Mouse (Mus musculus) forebrain, embryonic 16.5 days (tissue): ENCODE measurements around the gene Gtf2f1. TPM values are rescaled to one million over a fixed set of nuclear protein-coding genes. Genes with fewer than 3 reads are reported as not detected.

ENCODE experiments used
- ATAC-seq: fragments of 200-750 bp; cut with Nextera tagmentation; 2 replicates; pipeline ENCODE4 v1.8.0; 2017; ENCODE audit warnings: mild to moderate bottlenecking, moderate library complexity
- H3K27ac ChIP-seq: fragments of 300-500 bp; sonication (generic); 2 replicates; pipeline ENCODE4 v1.5.1; 2014; ENCODE audit warnings: low read length, control low read depth
- H3K27me3 ChIP-seq: fragments of 300-500 bp; sonication (generic); replicated peaks from 2 replicates; pipeline ENCODE4 v1.6.1; 2014; ENCODE audit warnings: low read length; ENCODE audit not compliant: control insufficient read depth, insufficient read depth
- H3K36me3 ChIP-seq: fragments of 300-500 bp; sonication (generic); 2 replicates; pipeline ENCODE4 v1.6.1; 2014; ENCODE audit not compliant: control insufficient read depth, insufficient read depth
- H3K4me1 ChIP-seq: fragments of 300-500 bp; sonication (generic); replicated peaks from 2 replicates; pipeline ENCODE4 v1.6.1; 2014; ENCODE audit warnings: low read length; ENCODE audit not compliant: control insufficient read depth, insufficient read depth
- H3K4me2 ChIP-seq: fragments of 300-500 bp; sonication (generic); 2 replicates; pipeline ENCODE4 v1.6.1; 2014; ENCODE audit warnings: mild to moderate bottlenecking, low read length, control low read depth
- H3K4me3 ChIP-seq: fragments of 300-500 bp; sonication (generic); replicated peaks from 2 replicates; pipeline ENCODE4 v1.5.1; 2014; ENCODE audit warnings: mild to moderate bottlenecking, low read length, control low read depth
- H3K9ac ChIP-seq: fragments of 300-500 bp; sonication (generic); replicated peaks from 2 replicates; pipeline ENCODE4 v1.6.1; 2014; ENCODE audit warnings: low read depth, low read length, control low read depth
- H3K9me3 ChIP-seq: fragments of 300-500 bp; sonication (generic); 2 replicates; pipeline ENCODE4 v1.6.1; 2016; ENCODE audit warnings: low read length; ENCODE audit not compliant: control insufficient read depth
- WGBS: fragments of 180-500 bp; shearing (Covaris S2); extraction: QIAGEN DNeasy Blood & Tissue Kit; methylation state at CpG from one replicate; pipeline ENCODE4 v1.1.7; 2014; 5-methylcytosine and 5-hydroxymethylcytosine counted together
- polyA plus RNA-seq: library from polyadenylated mRNA; unstranded; fragments of >200 nt; fragmentation: Nextera tagmentation; extraction: Ambion mirVana; gene quantifications from 2 replicates; pipeline ENCODE4 v1.2.1, GENCODE M21; 2015

Gene Gtf2f1
- polyA plus RNA-seq, 1 experiment from 2014 or later = 84.3 TPM

DNA sequence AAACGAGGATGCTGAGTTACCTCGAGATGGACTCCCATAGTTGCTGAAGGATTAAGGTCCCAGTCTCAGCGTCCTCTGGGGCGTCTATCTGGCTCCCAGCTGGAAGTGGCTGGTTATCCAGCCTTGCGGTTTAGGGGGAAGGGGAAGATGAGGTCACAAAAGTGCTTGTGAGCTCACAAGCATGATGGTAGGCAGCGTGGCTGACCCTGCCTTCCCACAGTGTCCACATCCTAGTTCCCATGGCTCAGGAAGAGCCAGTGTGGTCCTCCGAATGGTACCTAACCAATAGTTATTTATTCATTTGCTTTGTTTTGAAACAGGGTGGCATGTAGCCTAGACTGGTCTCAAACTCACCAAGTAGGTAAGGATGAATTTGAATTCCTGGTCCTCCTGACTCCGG, 30.5 kb upstream of the Gtf2f1 start, which contains the start of gene Slc25a41:
Gene Slc25a41, minus strand, starts transcription at position 101 of the 400 bp plus-strand sequence.
- Histone ChIP-seq H3K9ac (no peak within 1 kb of the TSS), H3K4me2 (no peak within 1 kb of the TSS), H3K4me3 (no peak within 1 kb of the TSS), H3K36me3 (peaks cover 7% of the 10 kb centered on the region; the same call in 1 of the 2 replicates), H3K4me1 (no peaks in the 10 kb centered on the region), H3K27me3 (no peaks in the 10 kb centered on the region), H3K9me3 (no peaks in the 10 kb centered on the region), H3K27ac (no peak within 1 kb of the TSS)
- no peak for ATAC-seq
- WGBS = 76% methylated on average over 8 of the region's 8 CpGs

DNA sequence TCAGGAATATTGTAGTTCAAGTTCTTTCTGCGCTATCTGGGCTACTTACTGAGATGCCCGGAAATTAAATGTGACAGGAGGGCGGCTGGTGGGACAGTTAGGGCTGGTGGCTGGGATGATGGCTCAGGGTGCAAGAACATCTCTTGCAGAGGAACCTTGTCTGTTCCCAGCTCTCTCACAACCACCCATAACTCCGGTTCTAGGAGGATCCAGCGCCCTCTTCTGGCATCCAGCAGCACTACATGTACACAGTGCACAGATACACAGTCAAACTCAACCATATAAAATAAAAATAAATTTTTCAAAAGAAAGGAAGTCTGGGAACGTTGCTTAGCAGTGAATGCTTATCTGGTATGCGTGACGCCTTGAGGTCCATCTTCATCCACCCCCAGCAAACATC, 27.9 kb upstream of the Gtf2f1 start:
- H3K36me3 ChIP-seq = no peaks in the 10 kb centered on the region
- no peaks in the 10 kb centered on the region for H3K9me3 ChIP-seq
- no peaks in the 10 kb centered on the region for H3K4me1 ChIP-seq
- no peak overlapping the region for H3K4me2 ChIP-seq
- no peak overlapping the region for H3K4me3 ChIP-seq
- 40% methylated on average over 8 of the region's 8 CpGs for WGBS
- ATAC-seq = no peak
- H3K27ac ChIP-seq = no peak overlapping the region
- no peak overlapping the region for H3K9ac ChIP-seq
- H3K27me3 ChIP-seq = no peaks in the 10 kb centered on the region

DNA sequence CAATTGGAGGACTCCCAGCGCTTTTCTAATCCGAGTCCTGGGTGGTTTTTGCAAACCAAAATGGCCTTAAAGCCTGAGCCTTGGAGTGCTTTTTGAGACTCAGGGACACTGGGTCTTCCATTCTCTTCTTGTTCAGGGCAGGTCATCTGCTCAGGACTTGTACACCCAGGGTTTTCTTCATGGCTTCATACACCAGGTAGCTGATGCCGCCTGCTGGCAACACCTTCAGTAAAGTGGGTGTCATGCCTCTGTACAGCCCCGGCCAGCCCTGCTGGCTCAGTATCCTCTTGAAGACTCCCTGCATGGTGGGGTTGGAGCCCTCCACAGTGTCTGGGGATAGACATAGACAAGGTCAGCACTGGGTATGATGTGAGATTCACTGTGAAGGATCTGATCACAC, 21.8 kb upstream of the Gtf2f1 start:
- peaks cover 16% of the 10 kb centered on the region for H3K4me1 ChIP-seq
- no peaks in the 10 kb centered on the region for H3K36me3 ChIP-seq
- H3K4me2 ChIP-seq = no peak overlapping the region
- no peak for ATAC-seq
- WGBS = 85% methylated on average over 4 of the region's 4 CpGs
- no peaks in the 10 kb centered on the region for H3K9me3 ChIP-seq
- H3K27me3 ChIP-seq = no peaks in the 10 kb centered on the region
- no peak overlapping the region for H3K27ac ChIP-seq
- H3K9ac ChIP-seq = no peak overlapping the region
- no peak overlapping the region for H3K4me3 ChIP-seq

DNA sequence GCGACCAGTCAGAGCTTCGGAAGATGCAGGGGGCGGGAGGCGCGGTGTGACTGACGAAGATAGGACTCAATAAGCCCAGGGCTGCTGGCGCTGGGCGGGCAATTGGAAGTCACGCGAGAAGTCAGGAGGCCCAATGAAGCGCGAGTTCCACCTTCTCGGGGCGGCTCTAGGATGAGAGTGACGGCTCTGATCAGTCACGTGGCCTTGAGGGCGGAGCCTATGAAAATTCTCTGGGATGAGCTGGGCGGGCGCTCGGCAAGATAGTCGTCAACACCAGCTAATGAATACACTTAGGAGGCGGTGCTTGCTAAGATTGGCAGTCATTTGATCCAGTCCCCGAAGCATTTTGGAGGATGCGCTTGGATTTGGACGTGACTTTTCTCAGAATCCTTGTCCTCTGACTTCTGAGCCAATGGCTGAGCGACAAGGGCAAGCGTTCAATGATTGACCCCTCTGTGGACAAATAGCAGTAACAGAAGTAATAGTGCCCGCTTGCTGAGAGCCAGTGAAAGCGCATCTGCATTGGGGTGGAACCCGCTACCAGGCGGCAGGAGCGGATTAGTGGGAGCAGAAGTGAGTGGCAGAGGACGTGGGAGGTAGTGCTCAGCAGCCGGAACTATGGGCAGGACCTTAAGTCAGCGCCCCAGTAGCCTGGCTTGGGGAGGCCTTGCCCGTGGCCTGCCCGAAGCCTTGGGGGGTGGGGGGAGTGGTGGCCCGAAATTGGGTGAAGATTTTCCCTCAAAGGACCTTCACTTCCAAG, 20.8 kb upstream of the Gtf2f1 start:
- ATAC-seq = peak; percentile 95
- Histone ChIP-seq H3K27ac (peak overlapping the region; percentile 82), H3K27me3 (no peaks in the 10 kb centered on the region), H3K4me1 (peaks cover 16% of the 10 kb centered on the region), H3K4me3 (peak overlapping the region; percentile 76), H3K9me3 (no peaks in the 10 kb centered on the region), H3K36me3 (peaks cover 3% of the 10 kb centered on the region; the same call in 1 of the 2 replicates), H3K4me2 (peak overlapping the region; percentile 61), H3K9ac (peak overlapping the region; percentile 43; the same call in 1 of the 2 replicates)
- WGBS = under 1% methylated on average over 36 of the region's 38 CpGs

DNA sequence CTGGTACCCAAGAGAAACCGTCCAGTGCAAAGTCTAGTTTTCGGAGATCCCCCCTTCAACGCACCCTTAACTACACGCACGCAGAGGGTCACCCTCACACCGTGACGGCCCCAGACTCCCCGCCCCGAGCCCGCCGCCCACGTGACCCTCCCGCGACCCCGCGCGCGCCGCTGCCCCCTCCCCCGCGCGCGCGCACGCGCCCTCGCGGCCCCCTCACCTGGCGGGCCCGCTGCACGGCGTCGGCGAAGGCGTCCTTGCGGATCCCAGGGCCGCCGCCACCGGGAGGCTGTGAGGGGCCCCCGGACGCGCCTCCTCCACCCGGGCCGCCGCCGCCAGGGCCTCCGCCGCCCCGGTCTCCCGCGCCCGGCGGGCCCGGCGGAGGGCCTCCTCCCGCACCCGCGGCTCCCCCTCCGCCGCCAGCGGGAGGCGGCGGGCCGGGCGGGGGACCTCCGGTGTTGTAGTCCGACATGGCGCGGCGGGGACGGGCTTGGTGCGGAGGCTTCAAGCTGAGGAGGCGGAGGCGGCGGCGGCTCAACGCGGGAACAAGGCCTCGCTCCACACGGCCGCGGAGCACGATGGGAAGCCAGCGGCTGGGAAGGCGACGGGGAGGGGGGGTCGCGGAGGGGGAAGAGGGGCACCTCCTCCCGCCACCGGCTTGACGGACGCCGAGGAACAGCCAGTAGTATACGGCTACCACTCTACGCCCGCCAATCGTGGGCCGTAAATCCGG, 20.0 kb upstream of the Gtf2f1 start, which contains the start of gene Khsrp:
Gene Khsrp, minus strand, starts transcription at position 592 of the 730 bp plus-strand sequence.
- H3K4me3 ChIP-seq = peak within 1 kb of the TSS; percentile 76
- no peaks in the 10 kb centered on the region for H3K27me3 ChIP-seq
- WGBS = 1% methylated on average over 67 of the region's 99 CpGs
- H3K27ac ChIP-seq = peak within 1 kb of the TSS; percentile 92
- H3K4me2 ChIP-seq = peak within 1 kb of the TSS; percentile 62
- peaks cover 16% of the 10 kb centered on the region for H3K4me1 ChIP-seq
- no peaks in the 10 kb centered on the region for H3K9me3 ChIP-seq
- H3K36me3 ChIP-seq = peaks cover 3% of the 10 kb centered on the region; the same call in 1 of the 2 replicates
- peak within 1 kb of the TSS; percentile 98 for H3K9ac ChIP-seq
- no peak for ATAC-seq

DNA sequence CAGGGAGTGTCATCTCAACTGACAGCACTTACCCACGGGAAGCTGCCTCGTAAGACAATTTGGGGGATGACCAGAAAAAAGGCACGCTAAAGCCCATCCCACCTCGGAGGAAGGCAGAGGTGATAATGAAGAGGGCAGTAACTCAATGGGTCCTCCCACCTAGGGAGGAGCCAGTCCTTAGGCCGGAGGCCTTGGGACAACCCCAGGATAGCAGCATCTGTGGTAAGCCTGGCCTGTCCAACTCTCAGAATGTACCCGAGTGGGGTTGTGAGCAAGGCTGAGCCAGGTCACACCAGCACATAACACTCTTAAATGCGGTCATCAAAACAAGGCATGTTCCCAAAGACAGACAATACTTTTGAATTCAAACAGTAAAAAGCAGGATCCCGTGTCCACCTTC, 18.6 kb upstream of the Gtf2f1 start:
- WGBS = 48% methylated on average over 8 of the region's 8 CpGs
- Histone ChIP-seq H3K27ac (no peak overlapping the region), H3K27me3 (no peaks in the 10 kb centered on the region), H3K4me2 (peak overlapping the region; percentile 62), H3K9ac (peak overlapping the region; percentile 98; the same call in 1 of the 2 replicates), H3K4me1 (peaks cover 16% of the 10 kb centered on the region), H3K36me3 (peaks cover 14% of the 10 kb centered on the region), H3K4me3 (peak overlapping the region; percentile 76), H3K9me3 (no peaks in the 10 kb centered on the region)
- ATAC-seq = no peak

DNA sequence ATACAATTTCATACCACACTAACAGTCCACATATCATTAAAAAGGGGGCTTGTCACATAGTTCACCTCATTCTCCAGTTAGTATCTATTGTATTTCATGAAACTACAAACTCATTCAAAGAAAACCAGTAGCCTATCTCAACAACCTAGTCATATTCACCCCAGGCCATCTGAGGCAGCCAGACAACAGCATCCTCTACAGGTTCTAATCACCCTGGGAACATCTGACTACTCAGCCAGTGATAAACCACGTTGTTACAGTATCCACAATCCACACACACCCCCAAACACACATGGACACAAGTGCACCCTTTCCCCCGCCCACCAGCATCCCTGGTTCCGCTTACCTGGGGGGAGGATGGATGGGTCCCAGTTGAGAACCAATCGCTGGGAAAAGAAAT, 16.4 kb upstream of the Gtf2f1 start:
- WGBS = 90% methylated on average over 4 of the region's 4 CpGs
- H3K36me3 ChIP-seq = peaks cover 34% of the 10 kb centered on the region
- H3K27ac ChIP-seq = no peak overlapping the region
- H3K27me3 ChIP-seq = no peaks in the 10 kb centered on the region
- no peak for ATAC-seq
- H3K4me1 ChIP-seq = peaks cover 13% of the 10 kb centered on the region
- H3K4me3 ChIP-seq = no peak overlapping the region
- no peak overlapping the region for H3K9ac ChIP-seq
- no peak overlapping the region for H3K4me2 ChIP-seq
- no peaks in the 10 kb centered on the region for H3K9me3 ChIP-seq

DNA sequence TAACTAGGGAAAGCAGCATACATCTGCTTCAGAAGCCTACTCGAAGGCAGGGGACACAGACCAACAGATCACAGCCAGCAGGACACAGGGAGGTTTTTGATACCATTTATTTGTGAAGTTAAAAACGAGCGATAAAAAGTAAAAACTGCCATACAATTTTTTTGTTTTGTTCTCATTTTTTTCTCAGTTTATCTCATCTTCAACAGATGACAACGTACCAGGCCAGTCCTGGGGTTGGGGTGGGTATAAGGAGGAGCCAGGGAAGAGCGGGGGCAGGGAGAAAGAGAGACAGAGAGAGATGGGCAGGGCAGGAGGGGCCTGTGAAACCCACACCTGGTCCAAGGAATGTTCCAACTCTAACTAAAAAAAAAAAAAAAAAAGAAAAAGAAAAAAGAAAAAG, 9.9 kb upstream of the Gtf2f1 start:
- 92% methylated on average over 5 of the region's 5 CpGs for WGBS
- Histone ChIP-seq H3K27me3 (no peaks in the 10 kb centered on the region), H3K4me3 (no peak overlapping the region), H3K36me3 (peaks cover 34% of the 10 kb centered on the region), H3K9ac (no peak overlapping the region), H3K27ac (no peak overlapping the region), H3K9me3 (no peaks in the 10 kb centered on the region), H3K4me1 (no peaks in the 10 kb centered on the region), H3K4me2 (no peak overlapping the region)
- no peak for ATAC-seq

DNA sequence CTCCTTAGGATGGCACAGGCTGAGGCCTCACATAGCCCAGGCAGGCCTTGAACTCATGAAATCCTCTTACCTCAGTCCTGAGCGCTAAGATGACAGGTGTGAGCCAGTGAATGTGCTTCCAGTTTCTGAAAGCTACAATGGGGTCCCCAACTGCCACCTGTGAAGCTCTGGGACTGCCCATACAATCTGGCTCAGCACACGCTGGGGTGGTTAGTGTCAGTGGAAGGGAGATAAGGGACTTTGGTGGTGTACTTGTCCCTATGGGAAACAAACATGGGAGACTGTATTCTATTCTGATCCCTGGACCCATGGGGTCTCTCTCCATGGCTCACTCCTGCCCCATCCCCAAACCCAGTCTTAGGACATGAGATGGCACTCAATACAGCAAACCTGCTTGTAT, 8.6 kb upstream of the Gtf2f1 start:
- no peak for ATAC-seq

More for the DNA sequence above, 8.6 kb upstream of the Gtf2f1 start:
- H3K4me2 ChIP-seq = no peak overlapping the region
- no peak overlapping the region for H3K9ac ChIP-seq
- 86% methylated on average over 2 of the region's 2 CpGs for whole genome bisulfite sequencing
- H3K4me3 ChIP-seq = no peak overlapping the region
- peaks cover 23% of the 10 kb centered on the region for H3K36me3 ChIP-seq
- no peak overlapping the region for H3K27ac ChIP-seq
- H3K9me3 ChIP-seq = no peaks in the 10 kb centered on the region
- no peaks in the 10 kb centered on the region for H3K27me3 ChIP-seq
- H3K4me1 ChIP-seq = no peaks in the 10 kb centered on the region
